Mouse (Mus musculus) heart, postnatal 14 days (tissue): ENCODE measurements at regions not wholly inside any gene's neighbourhood (a gene's known extent, or its start where the extent isn't known, plus 50 kb on each side); places are given as distances from the start of the nearest gene placed in this dataset.
"Not testable (repeated sequence)": the region's sequence is repeated elsewhere in the genome, so short reads cannot be mapped to it uniquely, and the experiment has no call there.

Experiments used
- DNase-seq, 2 experiments: peaks; one replicate each; pipeline ENCODE4 v3.0.0; 2021 to 2022
- intact Hi-C: fragments of 180-260 bp; cut with DNase I; formaldehyde crosslinking; loops from one replicate; pipeline ENCODE4 v1.15.1; 2025

DNA sequence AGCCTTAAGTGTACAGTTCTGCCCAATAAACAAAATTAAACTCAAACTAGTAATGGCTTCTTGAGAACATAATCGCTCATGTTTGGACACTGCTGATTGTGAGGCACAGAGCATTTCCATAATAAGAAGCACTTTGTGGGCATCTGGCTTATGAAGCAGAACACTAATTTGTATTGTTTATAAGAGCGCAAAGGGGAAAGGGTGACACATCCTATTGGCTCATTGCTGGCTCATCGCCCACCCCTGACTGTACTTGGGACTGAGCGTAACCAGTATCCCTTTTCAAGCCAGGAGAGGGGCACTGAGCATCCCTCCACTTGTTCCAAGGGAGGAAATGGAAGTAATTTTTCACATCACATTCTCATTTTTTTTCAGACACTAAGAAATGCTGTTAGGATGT is 288.0 kb downstream of the Sfmbt2 start:
- intact Hi-C loops, result no loop called here
- no peak for DNase-seq

DNA sequence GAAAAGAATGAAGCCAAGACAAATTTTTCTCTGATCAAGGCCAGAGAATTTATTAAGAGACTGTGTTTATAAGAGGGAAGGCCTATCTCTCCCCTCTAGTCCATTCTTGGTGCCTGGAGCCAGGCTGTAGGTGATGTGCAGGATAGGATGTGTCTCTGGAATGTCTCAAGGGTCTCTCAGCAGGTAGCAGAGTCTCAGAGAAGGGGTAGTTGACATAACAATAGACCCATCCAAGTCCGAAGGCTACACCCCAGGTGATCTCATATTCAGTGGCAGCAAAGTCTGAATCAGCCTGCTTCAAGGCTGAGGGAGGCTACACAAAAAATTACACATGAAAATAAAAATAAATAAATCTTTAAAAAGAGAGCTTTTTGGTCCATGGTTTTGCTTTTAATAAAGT is 297.6 kb downstream of the Sfmbt2 start:
- DNase-seq, intact Hi-C loops: not testable (repeated sequence)

DNA sequence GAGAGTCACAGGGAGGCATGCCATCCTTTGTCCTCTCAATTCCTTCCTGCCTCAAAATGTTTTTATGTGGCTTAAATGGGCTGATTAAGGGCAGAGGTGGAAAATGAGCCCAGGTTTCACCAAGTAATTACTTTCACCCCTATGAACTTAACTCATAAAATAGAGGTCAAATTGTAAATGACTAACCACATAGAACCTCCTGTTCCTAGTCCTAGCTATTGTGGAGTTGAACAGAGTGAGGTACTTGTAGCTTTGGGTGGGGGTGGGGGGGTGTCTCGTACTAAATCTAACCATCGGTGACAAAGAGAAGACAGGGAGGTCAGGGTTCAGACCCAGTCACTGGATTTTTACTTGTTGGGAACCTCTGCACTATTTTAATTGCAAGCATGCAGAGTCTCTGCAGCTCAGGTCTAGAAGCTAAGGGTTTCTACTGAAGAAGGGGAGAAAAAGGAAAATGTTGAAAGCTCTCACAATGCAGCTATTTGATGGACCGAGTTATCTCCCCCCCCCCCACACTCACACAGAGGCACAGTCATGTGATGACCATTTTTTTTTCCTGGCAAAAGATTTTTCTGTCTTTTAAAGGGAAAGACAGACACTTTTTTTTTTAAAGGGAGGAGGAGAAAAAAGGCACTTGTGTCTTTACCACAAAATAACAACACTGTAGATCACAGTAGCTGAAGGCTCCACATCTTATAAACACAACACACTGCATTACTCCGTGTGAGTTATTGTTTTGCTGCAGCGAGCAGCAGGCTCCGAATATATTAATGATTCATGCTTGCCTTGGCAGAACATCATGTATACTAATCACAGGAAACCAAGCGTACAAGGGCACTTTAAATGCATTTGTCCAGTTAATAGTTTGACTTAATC is 300.4 kb downstream of the Sfmbt2 start:
- intact Hi-C loops, result no loop called here
- no peak for DNase-seq

DNA sequence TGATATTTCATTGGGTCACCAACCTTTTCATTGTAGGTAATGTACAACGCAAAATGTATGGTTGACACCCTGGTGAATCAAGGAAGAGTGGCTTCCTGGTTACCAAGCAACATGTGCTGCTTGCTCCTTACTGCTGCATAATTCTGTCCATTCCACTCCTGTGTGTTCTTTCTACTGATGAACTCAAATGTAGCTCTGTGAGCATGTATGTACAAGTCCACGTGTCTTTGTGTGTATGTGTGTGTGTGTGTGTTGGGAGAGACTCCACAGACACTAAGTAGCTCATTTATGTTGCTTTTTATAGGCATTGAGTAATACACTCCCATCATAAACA is 301.0 kb downstream of the Sfmbt2 start:
- intact Hi-C loops, result no loop called here
- no peak for DNase-seq

DNA sequence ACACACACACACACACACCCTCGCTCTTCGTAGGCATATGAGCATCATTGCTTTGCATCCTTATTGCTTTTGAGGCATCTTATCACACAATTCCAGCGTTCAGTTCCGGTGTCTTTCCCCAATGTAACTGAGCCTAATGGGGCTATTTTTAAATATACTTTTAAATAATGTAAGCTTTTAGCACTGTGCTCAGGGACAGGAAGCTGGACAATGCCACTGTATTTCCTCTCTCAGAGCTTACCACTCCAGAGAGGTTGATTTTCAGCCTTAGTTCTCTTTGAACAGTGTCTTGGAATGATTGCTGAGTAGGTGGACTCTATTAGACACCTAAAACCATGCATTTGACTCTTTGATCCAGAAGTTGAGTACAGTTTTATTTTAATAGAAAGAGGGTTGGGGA is 301.9 kb downstream of the Sfmbt2 start:
- intact Hi-C loops, result no loop called here
- DNase-seq, result no peak

DNA sequence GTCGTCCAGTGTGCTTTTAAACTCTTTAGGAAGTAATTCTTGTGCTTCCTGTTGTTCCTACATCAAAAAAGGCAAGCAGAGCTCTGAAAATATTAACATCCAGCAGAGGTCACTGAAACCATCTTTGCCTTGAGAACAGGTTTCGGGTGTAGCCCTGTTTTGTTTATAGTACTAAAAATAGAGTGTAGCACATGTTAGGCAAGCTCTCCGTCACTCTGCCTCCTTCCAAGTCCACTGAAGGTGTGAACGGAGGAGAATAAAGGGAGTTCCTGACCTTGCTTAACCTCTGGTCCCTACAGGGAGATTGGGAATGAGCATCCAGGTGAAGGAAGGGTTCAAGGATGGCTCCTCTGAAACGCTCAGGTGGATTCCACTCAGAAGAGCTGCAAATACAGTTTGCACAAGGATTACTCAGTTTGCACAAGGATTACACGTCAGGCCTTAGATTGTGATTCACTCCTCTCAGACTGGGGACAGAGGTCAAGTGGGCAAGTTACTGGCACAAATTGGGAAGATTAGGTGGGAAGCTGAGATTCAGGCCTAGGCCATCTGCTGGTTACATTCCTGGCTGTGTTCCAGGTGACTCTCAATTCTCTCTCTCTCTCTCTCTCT is 304.5 kb downstream of the Sfmbt2 start:
- intact Hi-C loops, result no loop called here
- no peak for DNase-seq

DNA sequence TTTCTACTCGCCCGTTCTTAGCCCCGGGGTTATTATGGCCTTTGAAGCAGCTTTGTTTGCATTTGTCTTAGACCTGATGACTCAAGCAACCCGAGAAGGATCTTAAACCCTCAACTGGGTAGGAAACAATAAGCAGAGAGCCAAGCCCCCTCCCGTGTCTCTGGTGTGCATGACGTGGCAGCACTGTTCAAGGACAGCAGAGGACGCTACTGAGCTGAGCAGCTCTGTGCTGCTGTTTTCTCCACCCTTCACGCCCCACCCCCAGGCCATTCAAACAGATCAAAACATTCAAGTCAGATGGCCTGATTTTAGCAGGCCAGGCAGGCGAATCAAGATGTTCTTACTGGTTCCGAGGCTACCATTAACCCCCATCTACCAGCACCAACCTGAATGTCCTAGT is 331.1 kb downstream of the Sfmbt2 start:
- intact Hi-C loops, result no loop called here
- no peak for DNase-seq

DNA sequence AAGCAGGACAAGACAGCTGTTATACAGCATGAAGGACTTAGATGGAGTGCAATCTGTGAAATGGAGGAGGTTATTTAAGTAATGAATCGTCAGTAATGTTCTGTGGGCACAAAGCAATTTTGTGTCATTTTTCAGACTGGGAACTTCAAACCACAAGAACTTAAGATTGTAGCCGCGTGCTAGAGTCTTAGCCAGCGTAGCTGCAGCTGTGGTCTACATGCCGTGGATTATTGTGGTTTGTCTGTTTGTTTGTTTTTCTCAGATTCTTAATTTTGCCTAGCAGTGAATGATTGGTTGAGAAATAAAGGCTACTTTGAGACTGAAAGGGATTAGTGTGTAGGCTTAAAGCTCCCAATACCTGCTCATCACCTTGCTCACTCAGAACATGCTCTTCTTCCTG is 348.1 kb downstream of the Sfmbt2 start:
- no peak for DNase-seq
- intact Hi-C loops, result no loop called here

DNA sequence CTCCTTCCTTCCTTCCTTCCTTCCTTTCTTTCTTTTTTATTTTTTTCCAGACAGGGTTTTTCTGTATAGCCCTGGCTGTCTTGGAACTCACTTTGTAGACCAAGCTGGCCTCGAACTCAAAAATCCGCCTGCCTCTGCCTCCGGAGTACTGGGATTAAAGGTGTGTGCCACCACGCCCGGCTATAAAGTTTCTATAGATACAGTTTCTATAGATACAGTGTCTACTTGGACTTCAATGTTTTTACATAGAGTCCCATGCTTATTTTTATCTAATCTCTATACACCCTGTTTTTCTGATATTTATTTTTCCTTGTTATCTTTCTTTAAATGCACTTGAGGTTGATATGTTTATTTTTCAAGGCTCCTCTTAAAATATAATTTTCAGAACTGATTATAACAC is 364.0 kb downstream of the Sfmbt2 start:
- intact Hi-C loops, DNase-seq: not testable (repeated sequence)

DNA sequence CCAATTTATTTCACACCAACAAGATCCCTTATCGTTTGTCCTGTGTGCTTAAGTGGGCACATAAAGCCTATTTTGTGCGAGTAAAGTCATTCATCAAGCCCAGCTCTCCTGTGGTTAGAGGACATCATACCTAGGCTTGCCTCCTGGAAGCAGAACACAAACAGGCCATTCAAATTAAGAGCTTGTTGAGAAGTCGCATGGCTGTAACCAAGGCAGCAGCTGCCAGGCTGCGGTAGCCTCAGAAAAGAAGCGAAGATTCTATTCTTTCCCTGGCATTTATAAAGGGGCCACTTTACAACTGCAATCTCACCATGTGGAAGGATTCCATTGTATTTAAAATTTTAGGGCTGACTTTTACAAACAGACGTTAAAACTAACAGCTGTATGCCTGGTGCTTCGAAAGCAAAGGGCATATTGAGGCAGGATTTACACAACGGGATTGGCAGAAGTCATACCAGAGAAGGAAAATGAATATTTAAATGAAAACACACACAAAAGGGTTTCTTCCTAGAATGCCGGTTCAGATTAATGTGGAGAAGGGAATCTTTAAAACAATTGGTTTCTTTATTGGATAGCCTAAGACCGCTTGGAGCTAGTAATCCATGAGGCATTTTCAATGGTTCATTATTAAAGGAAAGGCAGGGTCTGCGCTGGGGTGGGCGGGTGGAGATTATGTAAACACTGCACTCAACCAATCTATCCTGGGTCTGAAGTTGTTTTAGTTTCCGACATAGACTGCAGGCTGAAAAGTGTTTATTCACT is 366.6 kb downstream of the Sfmbt2 start:
- DNase-seq, result no peak

DNA sequence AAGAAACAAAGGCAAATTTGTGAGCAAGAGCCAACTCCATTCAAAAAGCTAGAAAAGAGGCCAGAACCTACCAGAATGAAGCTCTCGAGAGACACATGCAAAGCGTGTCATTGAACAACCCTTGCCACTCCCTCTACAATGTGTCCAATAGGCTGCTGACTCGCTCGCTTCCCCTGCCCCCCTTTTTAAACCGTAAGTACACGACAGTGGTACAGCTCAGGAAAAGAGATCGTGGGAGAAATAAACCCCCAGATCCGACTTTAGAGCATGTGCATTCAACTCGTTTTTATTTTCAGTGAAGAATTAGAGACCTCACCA is 367.1 kb downstream of the Sfmbt2 start:
- DNase-seq, result no peak
- intact Hi-C loops, result no loop called here

More for the DNA sequence above, 366.6 kb downstream of the Sfmbt2 start:
- intact Hi-C loops, result no loop called here

DNA sequence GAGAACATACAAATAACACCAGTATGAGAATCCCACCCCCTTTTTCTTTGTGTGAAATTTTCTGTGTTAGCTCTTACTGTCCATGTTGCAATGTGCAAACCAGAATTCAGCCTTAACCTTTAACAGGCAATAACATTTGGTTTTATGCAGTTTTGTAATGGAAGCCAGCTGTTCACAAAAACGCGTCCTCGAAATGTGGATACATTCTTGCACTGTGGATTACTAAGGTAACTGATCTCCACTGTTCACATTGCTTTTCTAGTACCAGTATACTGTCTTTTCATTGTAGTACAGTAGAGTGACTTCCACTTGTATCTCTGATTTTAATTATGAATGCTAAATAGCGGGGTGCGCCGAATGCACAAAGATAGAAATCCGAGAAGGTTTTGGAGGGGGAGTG is 374.8 kb downstream of the Sfmbt2 start:
- DNase-seq, result no peak
- intact Hi-C loops, result no loop called here

DNA sequence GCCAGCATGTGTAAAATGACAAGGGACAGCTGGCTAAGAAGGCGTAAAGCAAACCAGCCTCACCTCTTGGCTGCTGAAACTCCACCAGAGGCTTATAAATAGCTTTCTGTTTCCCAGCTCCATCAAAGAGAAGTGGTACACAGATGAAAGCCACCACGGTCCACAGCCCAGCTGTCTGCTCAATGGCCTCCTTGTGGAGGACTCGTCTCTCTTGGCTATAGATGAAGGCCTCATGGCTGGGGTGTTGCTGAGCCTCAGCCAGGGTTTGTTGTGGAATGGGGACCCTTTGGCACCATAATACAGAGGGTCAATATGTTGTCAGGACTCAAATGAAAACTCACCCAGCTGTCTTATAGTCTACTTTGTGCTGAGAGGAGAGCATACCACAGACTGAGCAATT is 385.1 kb downstream of the Sfmbt2 start:
- no peak for DNase-seq
- intact Hi-C loops, result no loop called here

DNA sequence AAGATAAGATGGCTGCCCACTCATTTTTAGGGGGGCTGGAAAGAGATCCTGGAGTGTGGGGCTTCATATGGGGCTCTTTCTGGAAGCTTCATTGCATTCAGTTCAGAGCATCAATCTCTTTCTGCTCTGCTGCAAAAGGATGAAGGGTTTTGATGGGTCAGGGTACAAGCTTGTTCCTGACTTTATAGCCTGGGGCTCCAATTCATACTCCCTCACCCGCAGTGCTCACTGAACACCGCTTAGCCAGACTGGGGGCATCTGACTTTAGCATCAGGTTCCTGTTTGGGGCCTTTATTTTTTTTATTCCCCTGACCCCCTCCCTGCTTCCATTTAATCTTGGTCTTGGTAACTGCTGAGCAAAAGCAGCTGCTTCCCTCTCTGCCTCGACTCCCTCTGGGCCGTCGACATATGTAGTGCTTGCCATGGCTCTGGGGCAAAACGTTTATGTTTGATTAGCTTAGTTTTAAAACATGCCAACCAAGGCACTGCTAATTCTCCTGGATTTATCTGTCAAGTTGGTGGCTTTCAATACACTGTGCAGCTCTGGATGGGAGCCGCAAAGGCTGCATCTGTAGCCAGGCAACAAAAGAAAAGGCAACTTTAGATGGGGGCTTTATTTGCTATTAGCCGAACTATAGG is 387.0 kb downstream of the Sfmbt2 start:
- DNase-seq, result no peak
- intact Hi-C loops, result no loop called here

DNA sequence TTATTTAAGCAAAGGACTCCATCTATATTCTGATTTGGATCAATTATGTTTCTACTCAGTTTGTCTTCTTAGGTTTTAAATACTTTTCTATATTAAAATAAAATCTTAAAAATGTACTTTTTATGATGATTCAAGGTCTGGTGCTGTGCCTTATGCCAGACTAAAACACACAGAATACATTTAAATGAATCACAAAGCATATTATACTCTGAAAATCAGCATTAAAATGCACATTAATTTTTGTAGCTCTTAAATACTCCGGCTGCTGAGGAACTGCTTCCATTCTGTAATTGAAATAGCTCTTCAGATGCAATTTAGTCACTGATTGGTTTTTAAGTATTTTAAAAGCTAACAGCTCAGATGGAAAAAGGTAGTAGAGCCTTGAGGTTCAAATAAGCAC is 387.6 kb downstream of the Sfmbt2 start:
- intact Hi-C loops, result no loop called here
- DNase-seq, result no peak

DNA sequence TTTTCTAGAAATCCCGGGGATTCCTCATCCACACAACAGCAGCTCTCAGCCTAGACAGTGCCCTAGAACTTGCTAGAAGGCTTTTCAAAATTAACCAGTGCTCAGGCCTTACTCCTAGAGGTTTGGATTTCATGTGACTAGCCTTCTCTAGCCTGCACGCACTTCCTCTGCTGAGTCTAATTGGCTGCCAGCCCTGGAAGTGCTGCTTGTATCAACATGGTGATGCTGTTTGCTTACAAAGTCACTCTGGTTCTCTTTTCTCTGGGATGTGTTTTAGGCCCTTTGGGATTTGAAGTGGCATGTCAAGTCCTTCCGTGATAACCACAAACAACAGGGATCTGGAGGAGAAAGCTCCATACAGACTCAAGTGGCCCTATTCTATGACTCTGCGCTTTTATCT is 391.9 kb downstream of the Sfmbt2 start:
- intact Hi-C loops, result no loop called here

DNA sequence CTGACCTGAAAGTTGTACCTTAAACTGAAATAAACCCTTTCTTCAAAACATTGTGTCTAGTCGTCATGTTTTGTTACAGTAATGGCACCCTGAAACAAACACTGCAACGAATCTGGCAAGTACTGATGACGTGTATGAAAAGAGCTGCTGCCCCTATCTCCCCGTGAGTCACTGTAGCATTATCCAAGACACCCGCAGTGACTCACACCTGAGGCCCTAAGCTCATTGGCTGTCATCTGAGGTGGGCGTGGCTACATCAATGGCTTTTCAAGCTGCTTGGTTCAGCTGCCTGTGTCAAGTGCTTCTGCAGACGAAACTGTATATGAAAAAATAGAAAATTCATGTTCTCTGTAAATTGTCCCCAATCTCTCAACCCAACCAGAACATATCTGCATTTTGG is 388.8 kb upstream of the Prkcq start:
- no peak for DNase-seq
- intact Hi-C loops, result no loop called here

More for the DNA sequence above, 391.9 kb downstream of the Sfmbt2 start:
- DNase-seq, result no peak

DNA sequence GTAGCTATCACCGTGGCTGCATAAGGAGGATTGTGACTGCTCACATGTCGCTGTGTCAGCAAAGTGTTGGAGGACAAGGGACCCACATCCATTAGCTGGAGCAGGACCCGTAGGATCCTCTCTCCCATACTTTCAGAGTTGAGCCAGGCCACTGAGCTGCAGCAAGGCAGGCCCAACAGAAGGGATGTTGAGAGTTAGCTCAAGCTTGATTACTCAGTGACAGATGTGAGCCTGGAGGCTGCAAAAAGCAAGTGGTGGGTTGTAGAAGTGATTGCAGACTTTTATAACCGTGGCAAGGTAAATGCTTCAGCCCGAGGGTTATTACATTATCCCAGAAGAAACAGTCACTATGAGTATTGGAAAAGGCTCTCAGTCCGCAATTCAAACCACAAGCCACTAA is 388.3 kb upstream of the Prkcq start:
- intact Hi-C loops, result no loop called here
- DNase-seq, result no peak

DNA sequence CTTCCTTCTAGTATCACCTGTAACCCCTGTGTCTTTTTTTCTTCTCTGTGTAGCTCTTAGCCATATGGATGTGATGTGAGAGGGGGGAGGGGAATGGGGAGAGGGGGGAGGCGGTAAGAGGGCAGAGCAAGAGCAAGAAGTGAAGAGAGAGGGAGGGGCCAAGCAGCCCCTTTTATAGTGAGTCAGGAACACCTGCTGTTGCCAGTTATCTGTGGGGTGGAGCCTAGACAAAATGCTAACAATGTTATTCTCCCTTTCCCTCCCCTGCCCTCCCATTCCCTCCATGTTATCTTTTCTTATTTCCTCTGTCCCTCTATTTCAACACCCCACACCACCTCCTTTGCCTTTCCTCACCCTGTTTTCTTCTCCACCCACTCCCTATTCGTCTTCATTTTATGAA is 387.6 kb upstream of the Prkcq start:
- no peak for DNase-seq
- intact Hi-C loops, result loop anchor here (2.0 kb wide), 2 partner anchors 41 to 275 kb away; no protein-coding TSS in a partner anchor

DNA sequence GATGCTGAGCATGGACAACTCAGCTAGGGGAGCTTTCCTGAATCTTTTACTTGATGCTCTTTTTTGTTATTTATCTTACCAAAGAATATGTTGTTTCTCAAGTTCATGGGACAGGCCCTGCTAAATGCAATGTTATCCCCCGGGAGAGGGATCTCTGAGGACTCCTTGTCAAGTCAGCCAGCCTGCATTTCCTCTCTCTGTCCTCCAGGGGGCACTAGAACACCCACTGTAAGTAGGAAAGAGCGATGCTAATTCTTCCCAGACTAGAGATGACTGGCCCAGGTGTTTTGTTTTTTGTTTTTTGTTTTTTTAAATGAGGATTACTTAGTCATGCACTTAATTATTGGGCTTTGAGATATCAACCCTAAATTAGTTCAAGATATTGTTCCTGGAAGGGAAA is 386.8 kb upstream of the Prkcq start:
- intact Hi-C loops, result loop anchor here (2.0 kb wide), 2 partner anchors 40 to 274 kb away; no protein-coding TSS in a partner anchor
- DNase-seq, result peak; percentile 23 to 68

DNA sequence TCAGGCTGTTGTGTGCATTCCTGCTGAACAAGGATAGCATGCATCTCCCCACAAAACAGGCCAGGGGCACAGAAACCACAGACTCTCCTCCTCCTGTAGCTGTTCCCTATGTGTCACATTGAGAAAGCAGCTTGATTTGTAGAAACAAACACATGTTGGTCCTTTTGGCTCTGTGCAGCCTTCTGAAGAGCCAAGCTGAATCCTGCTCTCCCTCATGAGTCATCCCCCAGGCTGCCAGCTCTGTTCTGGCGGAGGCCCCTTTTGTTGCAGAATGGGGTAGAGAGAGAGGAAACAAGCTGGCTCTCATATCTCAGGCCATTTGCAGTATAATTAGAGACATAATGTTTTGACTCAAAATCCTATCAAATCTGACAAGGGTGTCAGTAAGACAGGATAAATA is 383.4 kb upstream of the Prkcq start:
- peak; percentile 71 to 78 for DNase-seq
- intact Hi-C loops, result no loop called here
